Mouse (Mus musculus) bone marrow macrophage, adult 2 months (primary cell): ENCODE results near the gene Rfx1.

ENCODE experiments used
- CTCF ChIP-seq: IDR thresholded peaks from 2 replicates; pipeline ENCODE4 v1.5.1; 2012; ENCODE audit warnings: low read depth, mild to moderate bottlenecking, low read length, moderate library complexity
- POLR2A ChIP-seq: IDR thresholded peaks from 2 replicates; pipeline ENCODE4 v1.6.1; 2012; ENCODE audit warnings: mild to moderate bottlenecking, low read depth, low read length, borderline replicate concordance

DNA sequence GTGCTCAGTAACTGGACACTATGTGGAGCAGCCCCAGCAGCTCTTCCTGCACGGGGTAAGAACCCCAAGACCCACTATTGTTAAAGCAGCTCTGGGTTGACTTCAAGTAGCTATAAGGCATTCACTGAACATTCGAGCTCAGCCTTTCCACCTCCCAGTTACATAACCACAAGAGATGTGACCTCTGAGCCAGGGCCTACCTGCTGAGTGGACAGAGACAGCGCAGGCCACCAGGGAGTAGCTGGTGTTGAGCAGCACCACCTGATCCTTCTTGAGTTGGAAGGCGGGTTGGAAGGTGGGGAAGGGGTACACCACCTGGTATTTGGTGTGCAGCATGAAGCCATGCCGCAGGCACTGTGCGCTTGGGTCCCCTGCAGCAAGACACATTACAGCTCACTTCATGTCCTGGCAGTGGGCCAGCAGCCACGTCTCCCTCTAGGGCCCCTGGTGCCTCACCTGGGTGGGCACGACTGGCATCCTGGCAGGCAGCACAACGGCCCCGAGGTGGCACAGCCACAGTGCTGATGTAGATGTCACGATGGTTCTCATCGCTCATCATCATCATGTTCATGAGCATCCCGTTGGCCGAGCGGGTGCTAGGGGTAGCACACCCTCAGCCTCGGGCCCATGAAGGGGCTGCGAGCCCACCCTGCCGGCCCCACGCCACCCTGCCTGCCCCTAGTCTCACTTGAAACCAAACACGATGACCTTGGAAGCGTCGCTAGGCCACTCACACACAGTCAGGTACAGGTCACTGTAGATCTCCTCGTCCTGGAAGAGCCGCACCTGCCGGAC is 35.0 kb downstream of the Rfx1 start:
- TF ChIP-seq POLR2A (no peak), CTCF (no peak)
